Mouse (Mus musculus) myocyte (in vitro differentiated cells): Measurements from ENCODE around the gene Kif26b.

Source experiments
- CEBPB ChIP-seq: IDR thresholded peaks from 2 replicates; pipeline ENCODE4 v1.6.1; 2011; ENCODE audit warnings: mild to moderate bottlenecking, moderate library complexity; ENCODE audit not compliant: poor library complexity, insufficient read depth, severe bottlenecking
- E2F4 ChIP-seq: IDR thresholded peaks from one replicate; pipeline ENCODE4 v1.6.1; 2011; ENCODE audit warnings: mild to moderate bottlenecking, control low read depth, moderate library complexity; ENCODE audit not compliant: insufficient read depth
- MAX ChIP-seq: IDR thresholded peaks from one replicate; pipeline ENCODE4 v1.6.1; 2011; ENCODE audit warnings: low read depth, mild to moderate bottlenecking, control low read depth
- MYOD1 ChIP-seq, 3 experiments: IDR thresholded peaks; one replicate each; pipeline ENCODE4 v1.6.1; 2011; ENCODE audit warnings: control low read depth in 2 of 3, low read depth in 2 of 3, mild to moderate bottlenecking in 2 of 3, moderate library complexity in 1 of 3; ENCODE audit not compliant: insufficient read length in 2 of 3, control insufficient read depth in 1 of 3
- MYOG ChIP-seq, 3 experiments: IDR thresholded peaks; one replicate each; pipeline ENCODE4 v1.6.1; 2011; ENCODE audit warnings: control low read depth in 2 of 3, low read depth in 2 of 3, mild to moderate bottlenecking in 2 of 3; ENCODE audit not compliant: insufficient read length in 2 of 3, control insufficient read depth in 1 of 3, insufficient read depth in 1 of 3
- POLR2A ChIP-seq: IDR thresholded peaks from one replicate; pipeline ENCODE4 v1.6.1; 2011; ENCODE audit warnings: low read depth, mild to moderate bottlenecking, control low read depth, moderate library complexity; ENCODE audit not compliant: insufficient read length
- POLR2AphosphoS2 ChIP-seq: IDR thresholded peaks from one replicate; pipeline ENCODE4 v1.6.1; 2011; ENCODE audit warnings: low read depth, control low read depth; ENCODE audit not compliant: insufficient read length
- TCF12 ChIP-seq: IDR thresholded peaks from one replicate; pipeline ENCODE4 v1.6.1; 2011; ENCODE audit warnings: mild to moderate bottlenecking, control low read depth; ENCODE audit not compliant: poor library complexity, insufficient read depth, severe bottlenecking
- USF1 ChIP-seq: IDR thresholded peaks from one replicate; pipeline ENCODE4 v1.6.1; 2011; ENCODE audit warnings: low read depth, mild to moderate bottlenecking, control low read depth, moderate library complexity

DNA sequence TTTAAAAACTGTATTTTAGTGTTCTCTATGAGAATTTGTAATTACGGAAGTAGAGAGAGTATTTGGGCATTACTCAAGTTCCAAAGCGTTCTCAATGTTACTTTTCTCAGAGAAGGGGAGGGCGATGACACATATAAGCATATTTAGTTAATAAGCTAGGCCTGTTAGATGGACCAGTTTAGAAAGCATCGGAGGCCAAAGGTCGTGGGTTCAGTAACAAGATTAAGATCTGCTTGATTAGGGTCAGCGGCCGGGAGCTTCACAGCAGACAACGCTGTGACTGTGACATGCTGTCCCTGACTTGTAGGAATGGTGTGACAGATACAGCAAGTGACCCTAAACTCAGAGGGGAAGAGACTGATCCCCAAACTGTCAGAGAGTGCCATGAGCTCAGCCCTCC is 174.6 kb downstream of the Kif26b start:
- TF ChIP-seq POLR2A (no peak), USF1 (no peak), MYOD1 (IDR thresholded peaks at IDR 0.05; ENCODE audit: control insufficient read depth in 1 of 3, insufficient read length in 2 of 3, low read depth in 2 of 3) (no peak), MAX (no peak), E2F4 (no peak), MYOG (IDR thresholded peaks at IDR 0.05; ENCODE audit: control insufficient read depth in 1 of 3, insufficient read depth in 1 of 3, insufficient read length in 2 of 3, low read depth in 2 of 3) (no peak), TCF12 (no peak), CEBPB (no peak), POLR2AphosphoS2 (no peak)
